Mouse (Mus musculus): ENCODE results near the gene Stpg1. TPM values are rescaled to one million over a fixed set of nuclear protein-coding genes. Genes with fewer than 3 reads are reported as not detected.

The Stpg1 gene
- total RNA-seq, 2 experiments from 2014 or later = 1.7 to 1.8 TPM

GRCm38 (mm10) chr4:135548108-135548507 is 53.5 kb downstream of the Stpg1 start:
- DNase-seq (ENCODE audit: low spot score in 2 of 2) = no peak

- DNase-seq (ENCODE audit: low spot score in 2 of 2) = no peak
Measured at GRCm38 (mm10) chr4:135548521-135549077, 54.0 kb downstream of the Stpg1 start.

GRCm38 (mm10) chr4:135549323-135549722 is 54.7 kb downstream of the Stpg1 start:
- no peak for DNase-seq (ENCODE audit: low spot score in 2 of 2)

GRCm38 (mm10) chr4:135563794-135564193 is 69.2 kb downstream of the Stpg1 start:
- no peak for DNase-seq (ENCODE audit: low spot score in 2 of 2)

GRCm38 (mm10) chr4:135565400-135565799 is 70.8 kb downstream of the Stpg1 start:
- DNase-seq (ENCODE audit: low spot score in 2 of 2) = no peak

- DNase-seq (ENCODE audit: low spot score in 2 of 2) = no peak
Measured at GRCm38 (mm10) chr4:135567042-135567441, 72.5 kb downstream of the Stpg1 start.

- DNase-seq (ENCODE audit: low spot score in 2 of 2) = no peak
Measured at GRCm38 (mm10) chr4:135567484-135567883, 72.9 kb downstream of the Stpg1 start.

GRCm38 (mm10) chr4:135569201-135569600 is 74.6 kb downstream of the Stpg1 start:
- no peak for DNase-seq (ENCODE audit: low spot score in 2 of 2)

GRCm38 (mm10) chr4:135570152-135571036 is 75.8 kb downstream of the Stpg1 start:
- DNase-seq (ENCODE audit: low spot score in 2 of 2) = no peak

GRCm38 (mm10) chr4:135571037-135571550 is 76.5 kb downstream of the Stpg1 start:
- DNase-seq (ENCODE audit: low spot score in 2 of 2) = no peak

GRCm38 (mm10) chr4:135572276-135572675 is 77.7 kb downstream of the Stpg1 start:
- DNase-seq (ENCODE audit: low spot score in 2 of 2) = no peak

- peak in 1 of 2 experiments; percentile 14 for DNase-seq (ENCODE audit: low spot score in 2 of 2)
Measured at GRCm38 (mm10) chr4:135573251-135573808, 78.7 kb downstream of the Stpg1 start, which contains the start of gene Grhl3. TSS of gene Grhl3 (minus strand) at chr4:135573630.

- no peak for DNase-seq (ENCODE audit: low spot score in 2 of 2)
Measured at GRCm38 (mm10) chr4:135575365-135576140, 81.0 kb downstream of the Stpg1 start.

GRCm38 (mm10) chr4:135578490-135578889 is 83.9 kb downstream of the Stpg1 start:
- no peak for DNase-seq (ENCODE audit: low spot score in 2 of 2)

GRCm38 (mm10) chr4:135579695-135580094 is 85.1 kb downstream of the Stpg1 start:
- DNase-seq (ENCODE audit: low spot score in 2 of 2) = no peak

- no peak for DNase-seq (ENCODE audit: low spot score in 2 of 2)
Measured at GRCm38 (mm10) chr4:135581222-135581910, 86.8 kb downstream of the Stpg1 start.

GRCm38 (mm10) chr4:135584838-135585237 is 90.2 kb downstream of the Stpg1 start:
- DNase-seq (ENCODE audit: low spot score in 2 of 2) = no peak
